Mouse (Mus musculus) CH12F3 (cell line): Measurements from ENCODE around the gene Olfr1132.
"Not testable (repeated sequence)": the region's sequence is repeated elsewhere in the genome, so short reads cannot be mapped to it uniquely, and the experiment has no call there.

ENCODE experiments used
- in situ Hi-C: fragments of 300-500 bp; cut with MboI; formaldehyde crosslinking; loops from 2 replicates; pipeline ENCODE4 v1.14.3; 2020; ENCODE audit warnings: low sequenced_read_pairs

Olfr1132 gene

GRCm38 (mm10) chr2:87637435-87637834 is at the start of gene Olfr1132:
TSS of gene Olfr1132 (minus strand) at chr2:87637535.
- in situ Hi-C loops, result no loop called here

GRCm38 (mm10) chr2:87673564-87673963 is 36.2 kb upstream of the Olfr1132 start, which contains the start of gene Olfr1135:
TSS of gene Olfr1135 (minus strand) at chr2:87673664.
- in situ Hi-C loops, result no loop called here

GRCm38 (mm10) chr2:87658360-87658759 is 21.0 kb upstream of the Olfr1132 start, which contains the start of gene Olfr1134:
TSS of gene Olfr1134 (minus strand) at chr2:87658460.
- in situ Hi-C loops, result no loop called here

- in situ Hi-C loops, result no loop called here
These were observed 9.9 kb upstream of the Olfr1132 start, which contains the start of gene Olfr1133 for GRCm38 (mm10) chr2:87647274-87647673. TSS of gene Olfr1133 (minus strand) at chr2:87647374.

GRCm38 (mm10) chr2:87642441-87642840 is 5.1 kb upstream of the Olfr1132 start:
- in situ Hi-C loops, result no loop called here

GRCm38 (mm10) chr2:87626804-87627203 is 10.5 kb downstream of the Olfr1132 start, which contains the start of gene Olfr1131:
TSS of gene Olfr1131 (plus strand) at chr2:87627104.
- in situ Hi-C loops, result no loop called here

GRCm38 (mm10) chr2:87605912-87606311 is 31.4 kb downstream of the Olfr1132 start, which contains the start of gene Olfr1130:
TSS of gene Olfr1130 (plus strand) at chr2:87606212.
- in situ Hi-C loops, result not testable (repeated sequence)
